Mouse (Mus musculus): Measurements from ENCODE around the gene Plac9b.
"Not testable (repeated sequence)": the region's sequence is repeated elsewhere in the genome, so short reads cannot be mapped to it uniquely, and the experiment has no call there.

Plac9b gene

DNA sequence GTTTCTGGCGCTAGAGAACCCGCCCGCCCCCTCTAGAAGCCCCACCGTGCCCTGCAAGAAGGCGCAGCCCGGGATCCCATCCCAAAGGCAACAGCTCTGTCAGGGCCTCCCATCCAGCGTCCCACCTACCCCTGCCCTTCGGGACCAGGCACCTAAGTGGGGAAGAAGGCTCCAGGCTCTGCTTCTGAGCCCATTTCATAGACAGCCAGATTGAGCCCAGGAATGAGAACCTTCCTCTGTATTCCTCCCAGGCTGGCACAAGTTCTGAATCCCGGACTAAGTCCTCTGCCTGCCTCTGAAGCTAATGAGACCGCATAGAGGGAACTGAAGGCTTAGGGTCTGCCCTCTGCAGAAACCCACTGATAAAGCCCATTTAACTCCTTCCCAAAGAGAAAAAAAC, at the start of gene Plac9b:
Plac9b (minus strand) TSS at position 101 of the 400 bp plus-strand sequence.
- not testable (repeated sequence) for DNase-seq

DNA sequence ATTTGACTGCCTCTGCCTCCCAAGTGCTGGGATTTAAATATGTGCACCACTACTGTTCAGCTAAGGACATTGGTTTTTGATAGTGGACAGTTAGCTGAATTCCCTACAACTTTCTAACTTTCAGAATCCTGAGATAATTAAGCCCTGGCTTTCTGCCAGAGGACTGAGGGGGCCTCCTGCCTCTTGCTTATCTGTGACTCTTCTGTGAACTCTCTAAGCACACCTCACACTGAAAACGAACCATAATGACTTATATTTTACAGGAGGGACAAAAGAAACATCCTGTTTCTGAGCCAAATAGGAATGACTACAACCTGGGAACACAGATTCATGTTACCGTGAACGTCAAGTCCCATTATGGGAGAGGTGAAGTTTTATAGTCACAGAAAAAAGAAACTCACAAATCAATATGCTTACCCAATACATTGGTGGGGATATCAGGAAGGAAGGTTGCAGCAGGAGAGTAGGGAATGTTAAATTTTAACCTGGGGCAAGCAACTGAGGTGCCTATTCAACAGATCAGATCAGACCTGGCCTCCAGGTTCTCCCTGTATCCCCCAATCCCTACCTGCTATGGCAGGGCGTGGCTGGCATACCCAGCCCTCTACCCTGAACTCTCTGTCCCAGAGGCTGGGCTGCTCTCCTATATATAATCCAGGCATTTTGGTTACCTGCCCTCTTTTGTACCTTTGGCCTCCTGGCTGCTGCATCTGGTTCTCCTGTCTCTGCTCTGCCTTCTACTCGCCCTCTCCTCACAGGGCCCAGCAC, 34.1 kb upstream of the Plac9b start:
- DNase-seq: not testable (repeated sequence)

DNA sequence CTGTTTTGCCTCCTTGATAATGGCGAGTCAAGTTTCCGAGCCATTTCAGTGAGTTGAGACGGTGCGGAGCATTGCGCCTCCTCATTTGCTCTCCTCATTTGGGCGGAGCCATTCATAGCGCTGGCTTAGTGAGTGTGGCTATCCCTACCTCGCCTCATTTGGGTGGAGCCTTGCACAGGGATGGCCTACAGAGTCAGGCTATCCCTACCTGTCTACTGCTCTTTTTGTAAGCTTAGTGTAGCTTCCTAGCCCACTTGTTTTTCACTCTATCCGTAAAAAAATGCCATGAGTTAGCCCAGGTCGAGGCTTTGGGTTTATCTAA, 24.6 kb upstream of the Plac9b start, which contains the start of gene Tmem254b:
Tmem254b (minus strand) TSS at position 116 of the 322 bp plus-strand sequence.
- not testable (repeated sequence) for DNase-seq

- not testable (repeated sequence) for DNase-seq
These were observed 24.1 kb upstream of the Plac9b start for GRCm38 (mm10) chr14:26206197-26206925.

DNA sequence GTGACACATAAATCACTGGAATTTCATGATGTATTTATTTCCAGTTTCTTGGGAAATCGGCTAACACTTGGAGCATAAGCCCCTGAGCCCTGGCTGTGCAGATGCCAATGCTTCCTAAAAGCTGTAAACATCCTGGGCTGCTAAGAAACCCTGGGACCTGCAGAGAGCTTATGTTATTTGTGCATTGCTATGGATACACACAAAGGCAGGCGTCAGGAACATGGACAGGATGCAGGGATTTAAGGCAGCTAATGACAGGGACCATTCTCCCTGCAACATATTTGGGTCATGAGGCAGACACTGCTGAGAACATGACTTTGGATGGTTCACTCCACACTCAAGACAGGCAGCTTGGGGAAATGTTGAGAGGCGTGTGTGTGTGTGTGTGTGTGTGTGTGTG, 15.6 kb upstream of the Plac9b start:
- DNase-seq: not testable (repeated sequence)

GRCm38 (mm10) chr14:26188361-26188760, 6.1 kb upstream of the Plac9b start:
- not testable (repeated sequence) for DNase-seq

- DNase-seq: not testable (repeated sequence)
These were observed 4.4 kb upstream of the Plac9b start for GRCm38 (mm10) chr14:26186638-26187037.

DNA sequence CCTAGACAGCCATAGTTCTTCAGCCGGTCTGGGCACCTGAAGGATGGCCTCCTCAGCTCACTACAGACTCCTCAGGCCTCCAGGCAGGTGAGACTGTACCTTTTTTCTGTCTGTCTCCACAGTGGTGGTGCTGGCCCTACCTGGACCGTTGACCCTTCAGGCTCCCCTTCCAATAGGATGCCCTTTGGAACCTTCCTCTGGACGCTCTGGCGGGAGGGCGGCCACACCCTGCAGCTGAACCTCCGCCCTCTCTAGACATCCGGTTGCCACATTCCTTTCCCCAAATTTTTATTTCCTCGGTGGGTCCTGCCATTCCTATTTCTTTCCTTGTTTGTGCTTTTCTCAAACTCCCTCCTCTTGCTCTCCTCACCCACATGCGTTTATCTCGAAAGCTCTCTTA, 620 bp downstream of the Plac9b start:
- not testable (repeated sequence) for DNase-seq

GRCm38 (mm10) chr14:26175028-26175427, 7.3 kb downstream of the Plac9b start:
- DNase-seq: not testable (repeated sequence)

GRCm38 (mm10) chr14:26173955-26174354, 8.3 kb downstream of the Plac9b start:
- not testable (repeated sequence) for DNase-seq

DNA sequence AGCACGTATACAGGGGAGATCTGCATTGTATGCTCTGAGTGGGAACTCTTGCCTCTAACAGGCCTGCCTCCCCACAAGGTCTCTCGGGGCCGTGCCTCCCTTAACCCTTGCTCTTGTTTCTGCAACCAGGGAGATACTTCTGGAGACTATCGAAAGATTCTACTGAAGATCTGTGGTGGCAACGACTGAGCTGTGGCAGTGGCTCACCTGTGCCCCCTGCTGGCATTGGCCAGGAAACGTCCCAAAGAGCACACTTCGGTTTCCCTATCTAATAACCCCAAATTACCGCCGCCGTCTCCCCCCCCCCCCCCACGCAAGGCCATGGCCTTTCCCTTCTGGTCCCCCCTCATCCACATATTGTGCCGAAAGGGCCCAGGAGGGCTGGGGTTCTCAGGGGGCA, 17.0 kb downstream of the Plac9b start:
- not testable (repeated sequence) for DNase-seq

- DNase-seq: not testable (repeated sequence)
These were observed 19.9 kb downstream of the Plac9b start for GRCm38 (mm10) chr14:26162423-26162822.

DNA sequence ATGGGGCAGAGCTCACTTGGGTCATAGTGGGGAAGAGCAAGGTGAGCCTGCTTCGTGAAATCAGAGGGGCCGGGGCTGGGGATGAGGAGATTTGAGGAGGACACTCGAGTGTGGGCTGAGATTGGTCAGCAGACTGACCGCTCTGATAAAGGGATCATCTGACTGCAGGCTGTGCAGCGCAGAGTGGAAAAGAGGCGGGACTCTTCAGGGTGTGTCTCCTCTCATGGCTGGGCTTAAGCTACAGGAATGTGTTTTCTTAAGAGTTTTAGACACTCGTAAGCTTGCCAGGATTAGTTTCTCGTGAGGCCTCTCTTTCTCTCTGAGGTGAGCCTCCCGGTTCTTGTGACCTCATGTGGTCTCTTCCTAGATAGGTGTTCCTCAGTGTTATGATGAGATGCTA, 21.1 kb downstream of the Plac9b start:
- DNase-seq: not testable (repeated sequence)

GRCm38 (mm10) chr14:26156032-26156431, 26.2 kb downstream of the Plac9b start:
- DNase-seq: not testable (repeated sequence)

DNA sequence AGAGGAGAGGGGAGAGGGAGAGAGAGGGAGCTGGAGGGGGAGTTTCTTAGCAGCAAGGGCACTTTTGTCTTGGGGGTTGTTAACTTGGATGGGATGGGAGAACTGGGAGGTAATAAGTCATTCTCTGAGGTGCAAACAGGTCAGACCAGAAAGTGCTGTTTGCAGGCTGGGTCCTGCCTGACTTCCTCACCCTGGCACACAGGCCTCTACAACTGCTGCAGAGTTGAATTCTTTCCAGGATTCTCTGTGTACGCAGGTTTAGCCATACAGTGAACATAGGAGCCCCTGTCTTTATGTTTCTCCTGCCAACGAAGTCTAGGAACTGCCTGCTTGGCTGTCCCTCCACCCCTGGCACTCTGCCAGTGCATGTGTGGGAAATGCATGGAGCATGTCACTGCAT, 35.2 kb downstream of the Plac9b start:
- DNase-seq: not testable (repeated sequence)

DNA sequence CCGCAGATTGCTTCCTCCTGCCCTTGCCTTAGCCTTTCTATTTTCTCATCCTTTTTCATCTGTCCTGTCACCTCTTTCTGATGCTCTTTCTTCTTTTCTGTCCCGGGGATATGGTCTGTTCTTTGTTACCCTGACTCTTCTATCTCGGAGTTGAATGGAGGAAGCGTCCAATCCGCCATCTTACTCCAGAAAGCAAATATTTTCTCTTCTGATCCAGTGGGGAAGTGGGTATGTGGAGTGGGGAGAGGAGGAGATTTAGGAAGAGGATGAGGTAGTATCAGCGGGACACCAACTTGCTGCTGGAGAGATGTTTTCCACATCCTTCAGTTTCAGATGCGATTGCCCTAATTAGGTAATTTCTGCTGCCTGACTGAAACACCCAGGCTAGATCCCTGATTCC, 63.2 kb downstream of the Plac9b start:
- not testable (repeated sequence) for DNase-seq

DNA sequence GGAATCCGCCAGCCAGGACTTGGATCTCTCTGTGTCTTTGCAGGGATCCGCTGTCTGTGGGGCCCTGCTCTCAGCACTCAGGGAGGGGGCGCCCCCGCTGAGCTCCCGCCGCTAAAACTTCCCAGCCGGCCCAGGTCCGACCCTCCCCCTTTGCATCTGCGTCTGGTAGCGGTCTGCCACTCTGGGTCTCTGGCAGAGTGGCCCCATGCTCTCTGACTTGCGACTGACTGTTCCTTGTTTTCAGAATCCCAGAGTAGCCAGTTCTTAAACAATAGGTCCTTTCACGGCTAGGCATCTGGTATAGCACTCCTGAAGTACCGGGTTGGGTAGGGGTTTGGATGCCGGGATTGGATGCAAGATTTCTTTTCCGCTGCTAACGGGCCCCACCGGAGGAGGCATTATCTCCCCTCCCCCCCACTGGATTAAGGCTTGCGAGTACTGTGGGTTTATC, 63.7 kb downstream of the Plac9b start:
- DNase-seq: not testable (repeated sequence)

DNA sequence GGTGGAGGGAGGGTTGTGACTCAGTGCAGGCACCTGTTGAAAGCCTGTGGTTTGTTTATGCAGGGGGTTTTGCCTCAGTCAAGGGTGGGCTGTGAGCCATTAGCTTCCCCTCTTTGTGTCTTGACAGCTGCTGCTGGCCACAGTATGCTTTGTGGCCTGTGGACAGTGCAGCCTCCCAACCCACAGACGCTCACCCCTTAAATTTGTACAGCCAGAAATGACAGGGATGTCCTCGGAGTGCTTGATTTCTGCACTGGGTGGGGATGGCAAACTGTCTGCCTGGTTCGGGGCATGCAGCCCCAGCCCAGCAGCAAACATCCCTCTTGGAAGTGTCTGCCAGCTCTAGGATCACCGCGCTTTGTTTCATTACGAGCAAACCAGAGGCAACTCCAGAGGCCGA, 64.1 kb downstream of the Plac9b start, which contains the start of gene Duxbl2:
Duxbl2 (plus strand) TSS at position 200 of the 400 bp plus-strand sequence.
- DNase-seq: not testable (repeated sequence)

Data from lung, adult 18-20 months (tissue).